Comparison of ENCODE assay signal across 24 mouse cellular contexts in genomic region chr19:36681056-36681455, GRCm38 (mm10). TPM values are rescaled to one million over a fixed set of nuclear protein-coding genes. Genes with fewer than 3 reads are reported as not detected.
DNase-seq lines count a peak whose midpoint lies in the region; ATAC-seq and TF ChIP-seq lines count a peak whose summit lies in the region.
"Had no signal": no experiment of that assay in that cellular context is flagged by ENCODE, and none has a peak within 500 bp of the region (broad histone marks: within the 10 kb centered on the region; RNA-seq: fewer than 3 reads in every experiment).

No protein-coding gene starts in this region.

- H3K4me3 ChIP-seq in embryonic facial prominence, embryonic 14.5 days (ENCODE audit: low read depth, low read length), result no peak overlapping the region
- no peak overlapping the region for H3K4me3 ChIP-seq in embryonic facial prominence, embryonic 10.5 days
- H3K4me3 ChIP-seq in heart, embryonic 13.5 days, result no peak overlapping the region
- no peak overlapping the region for H3K4me3 ChIP-seq in heart, embryonic 11.5 days (ENCODE audit: low read depth, low read length)
- H3K4me3 ChIP-seq in limb, embryonic 13.5 days, result no peak overlapping the region
- no peak overlapping the region for H3K4me3 ChIP-seq in limb, embryonic 10.5 days
- H3K4me3 ChIP-seq in limb, embryonic 14.5 days (replicated peaks; ENCODE audit: low read length), result no peak overlapping the region
- H3K4me3 ChIP-seq: embryonic facial prominence, embryonic 15.5 days; layer of hippocampus, adult 2 months; myocyte had no signal

- H3K4me2 ChIP-seq in embryonic facial prominence, embryonic 14.5 days (ENCODE audit: low read depth, low read length), result no peak overlapping the region
- H3K4me2 ChIP-seq in heart, embryonic 13.5 days, result no peak overlapping the region
- no peak overlapping the region for H3K4me2 ChIP-seq in heart, embryonic 11.5 days
- H3K4me2 ChIP-seq in limb, embryonic 13.5 days (replicated peaks), result no peak overlapping the region
- no peak overlapping the region for H3K4me2 ChIP-seq in limb, embryonic 14.5 days (replicated peaks; ENCODE audit: low read depth, low read length, severe bottlenecking)
- H3K4me2 ChIP-seq: embryonic facial prominence, embryonic 15.5 days had no signal

- no peak for TF ChIP-seq POLR2A in limb, embryonic 14.5 days (IDR thresholded peaks at IDR 0.05; ENCODE audit: borderline replicate concordance, extremely low read depth, insufficient read depth, insufficient read length)

- H3K9me3 ChIP-seq in embryonic facial prominence, embryonic 14.5 days (ENCODE audit: control insufficient read depth, low read length), result no peaks in the 10 kb centered on the region
- H3K9me3 ChIP-seq in embryonic facial prominence, embryonic 10.5 days, result no peaks in the 10 kb centered on the region
- no peaks in the 10 kb centered on the region for H3K9me3 ChIP-seq in heart, embryonic 13.5 days
- H3K9me3 ChIP-seq in heart, embryonic 11.5 days (replicated peaks; ENCODE audit: control insufficient read depth, low read length), result no peaks in the 10 kb centered on the region
- no peaks in the 10 kb centered on the region for H3K9me3 ChIP-seq in limb, embryonic 13.5 days
- H3K9me3 ChIP-seq in limb, embryonic 10.5 days (replicated peaks), result no peaks in the 10 kb centered on the region
- H3K9me3 ChIP-seq in limb, embryonic 14.5 days (ENCODE audit: control insufficient read depth, low read length), result no peaks in the 10 kb centered on the region
- H3K9me3 ChIP-seq: embryonic facial prominence, embryonic 15.5 days had no signal

- no peak overlapping the region for H3K9ac ChIP-seq in embryonic facial prominence, embryonic 14.5 days (ENCODE audit: low read depth, low read length)
- H3K9ac ChIP-seq in heart, embryonic 13.5 days, result peak overlapping the region; percentile 53; the same call in 1 of the 2 replicates
- H3K9ac ChIP-seq in heart, embryonic 11.5 days (ENCODE audit: low read depth, low read length), result no peak overlapping the region
- no peak overlapping the region for H3K9ac ChIP-seq in limb, embryonic 13.5 days
- no peak overlapping the region for H3K9ac ChIP-seq in limb, embryonic 14.5 days (ENCODE audit: low read depth, low read length, severe bottlenecking)
- H3K9ac ChIP-seq: embryonic facial prominence, embryonic 15.5 days; liver, postnatal 0 days had no signal

- no peak for ATAC-seq in embryonic facial prominence, embryonic 14.5 days (ENCODE audit: low read depth)
- ATAC-seq in heart, embryonic 13.5 days (ENCODE audit: extremely low read depth, insufficient number of reproducible peaks, low FRiP score, low TSS enrichment), result no peak
- no peak for ATAC-seq in heart, embryonic 11.5 days (replicated peaks; ENCODE audit: insufficient number of reproducible peaks, low FRiP score, low TSS enrichment)
- no peak for ATAC-seq in limb, embryonic 13.5 days (ENCODE audit: low FRiP score, low read depth)
- ATAC-seq in limb, embryonic 14.5 days (ENCODE audit: low FRiP score, low read depth), result no peak
- ATAC-seq: forebrain, embryonic 16.5 days; hindbrain, postnatal 0 days; liver, postnatal 0 days had no signal

- no peaks in the 10 kb centered on the region for H3K36me3 ChIP-seq in embryonic facial prominence, embryonic 14.5 days (ENCODE audit: control insufficient read depth, insufficient read depth, low read length)
- no peaks in the 10 kb centered on the region for H3K36me3 ChIP-seq in embryonic facial prominence, embryonic 10.5 days (replicated peaks)
- H3K36me3 ChIP-seq in heart, embryonic 13.5 days, result no peaks in the 10 kb centered on the region
- H3K36me3 ChIP-seq in heart, embryonic 11.5 days (ENCODE audit: control insufficient read depth, insufficient read depth, low read length), result no peaks in the 10 kb centered on the region
- H3K36me3 ChIP-seq in limb, embryonic 13.5 days, result no peaks in the 10 kb centered on the region
- no peaks in the 10 kb centered on the region for H3K36me3 ChIP-seq in limb, embryonic 10.5 days
- H3K36me3 ChIP-seq in limb, embryonic 14.5 days (ENCODE audit: control insufficient read depth, insufficient read depth, low read length), result no peaks in the 10 kb centered on the region
- H3K36me3 ChIP-seq: embryonic facial prominence, embryonic 15.5 days had no signal

- H3K4me1 ChIP-seq in embryonic facial prominence, embryonic 14.5 days (ENCODE audit: control insufficient read depth, insufficient read depth, low read length), result peaks cover 17% of the 10 kb centered on the region
- peaks cover 19% of the 10 kb centered on the region for H3K4me1 ChIP-seq in embryonic facial prominence, embryonic 10.5 days
- H3K4me1 ChIP-seq in heart, embryonic 13.5 days, result peaks cover 81% of the 10 kb centered on the region
- peaks cover 39% of the 10 kb centered on the region for H3K4me1 ChIP-seq in heart, embryonic 11.5 days (ENCODE audit: control insufficient read depth, insufficient read depth, low read length)
- H3K4me1 ChIP-seq in limb, embryonic 13.5 days, result peaks cover 28% of the 10 kb centered on the region
- H3K4me1 ChIP-seq in limb, embryonic 10.5 days, result peaks cover 7% of the 10 kb centered on the region
- H3K4me1 ChIP-seq in limb, embryonic 14.5 days (ENCODE audit: control insufficient read depth, insufficient read depth, low read length), result peaks cover 17% of the 10 kb centered on the region

- H3K27me3 ChIP-seq in embryonic facial prominence, embryonic 14.5 days (replicated peaks; ENCODE audit: control insufficient read depth, insufficient read depth, low read length), result no peaks in the 10 kb centered on the region
- H3K27me3 ChIP-seq in embryonic facial prominence, embryonic 10.5 days (replicated peaks; ENCODE audit: low read depth, poor library complexity, severe bottlenecking), result no peaks in the 10 kb centered on the region
- H3K27me3 ChIP-seq in heart, embryonic 13.5 days (replicated peaks), result no peaks in the 10 kb centered on the region
- H3K27me3 ChIP-seq in heart, embryonic 11.5 days (ENCODE audit: control insufficient read depth, insufficient read depth, low read length), result no peaks in the 10 kb centered on the region
- no peaks in the 10 kb centered on the region for H3K27me3 ChIP-seq in limb, embryonic 13.5 days
- no peaks in the 10 kb centered on the region for H3K27me3 ChIP-seq in limb, embryonic 10.5 days (ENCODE audit: low read depth, poor library complexity, severe bottlenecking)
- no peaks in the 10 kb centered on the region for H3K27me3 ChIP-seq in limb, embryonic 14.5 days (ENCODE audit: control insufficient read depth, insufficient read depth, low read length)
- H3K27me3 ChIP-seq: embryonic facial prominence, embryonic 15.5 days had no signal

- WGBS in embryonic facial prominence, embryonic 14.5 days, result 41% methylated on average over 4 of the region's 4 CpGs
- WGBS in embryonic facial prominence, embryonic 10.5 days, result 96% methylated on average over 4 of the region's 4 CpGs
- 37% methylated on average over 4 of the region's 4 CpGs for WGBS in heart, embryonic 13.5 days
- 74% methylated on average over 4 of the region's 4 CpGs for WGBS in heart, embryonic 11.5 days (ENCODE audit: insufficient replicate concordance)
- 58% methylated on average over 4 of the region's 4 CpGs for WGBS in limb, embryonic 13.5 days
- WGBS in limb, embryonic 10.5 days, result 95% methylated on average over 4 of the region's 4 CpGs
- 40% methylated on average over 4 of the region's 4 CpGs for WGBS in limb, embryonic 14.5 days

- no peak overlapping the region for H3K27ac ChIP-seq in embryonic facial prominence, embryonic 14.5 days (replicated peaks; ENCODE audit: low read depth, low read length)
- H3K27ac ChIP-seq in embryonic facial prominence, embryonic 10.5 days (replicated peaks), result no peak overlapping the region
- peak overlapping the region; percentile 89 for H3K27ac ChIP-seq in heart, embryonic 13.5 days (replicated peaks)
- no peak overlapping the region for H3K27ac ChIP-seq in heart, embryonic 11.5 days (ENCODE audit: low read depth, low read length)
- H3K27ac ChIP-seq in limb, embryonic 13.5 days, result peak overlapping the region; percentile 40; the same call in 1 of the 2 replicates
- no peak overlapping the region for H3K27ac ChIP-seq in limb, embryonic 10.5 days
- H3K27ac ChIP-seq in limb, embryonic 14.5 days (replicated peaks; ENCODE audit: low read depth, low read length), result no peak overlapping the region; the same call in 1 of the 2 replicates
- H3K27ac ChIP-seq: embryonic facial prominence, embryonic 15.5 days; hindbrain, postnatal 0 days; layer of hippocampus, adult 2 months had no signal

- peak; percentile 80 for DNase-seq in embryonic facial prominence, embryonic 14.5 days (ENCODE audit: low spot score)
- no peak for DNase-seq in embryonic facial prominence, embryonic 10.5 days (ENCODE audit: low spot score)
- no peak for DNase-seq in limb, embryonic 10.5 days (ENCODE audit: low spot score)
- peak; percentile 72 for DNase-seq in limb, embryonic 14.5 days (ENCODE audit: low spot score)
- DNase-seq in adrenal gland, adult 18-20 months (ENCODE audit: low spot score in 2 of 2), result no peak
- DNase-seq: adrenal gland, postnatal 10 days; cerebellum, adult 11 months; cerebellum, postnatal 10 days; kidney, adult 18-20 months; kidney, postnatal 14 days; layer of hippocampus, postnatal 36 days; liver, postnatal 0 days; midbrain, embryonic 14.5 days; thymus, postnatal 14 days had no signal

RNA-seq across cellular contexts. Expression of gene Ppp1r3c, which starts 55.4 kb away (rescaled TPM):
- 20.9 and 23.7 TPM in 2 replicates for polyA plus RNA-seq in embryonic facial prominence, embryonic 14.5 days (2014; fragmentation: Nextera tagmentation; extraction: Ambion mirVana)
- 1.8 and 2.2 TPM in 2 replicates for polyA plus RNA-seq in embryonic facial prominence, embryonic 10.5 days (2016; fragmentation: Nextera tagmentation; extraction: Ambion mirVana)
- 49.2 and 64.7 TPM in 2 replicates for polyA plus RNA-seq in heart, embryonic 13.5 days (2015; fragmentation: Nextera tagmentation; extraction: Ambion mirVana)
- 58.4 and 72.9 TPM in 2 replicates for polyA plus RNA-seq in heart, embryonic 11.5 days (2014; fragmentation: Nextera tagmentation; extraction: Ambion mirVana)
- 8.9 and 11.4 TPM in 2 replicates for polyA plus RNA-seq in limb, embryonic 13.5 days (2015; fragmentation: Nextera tagmentation; extraction: Ambion mirVana)
- 1.2 and 1.8 TPM in 2 replicates for polyA plus RNA-seq in limb, embryonic 10.5 days (2016; fragmentation: Nextera tagmentation; extraction: Ambion mirVana)
- polyA plus RNA-seq in limb, embryonic 14.5 days (2012; rRNA removed), result 10.5 and 12.6 TPM in 2 replicates
- polyA plus RNA-seq in limb, embryonic 14.5 days (2014; fragmentation: Nextera tagmentation; extraction: Ambion mirVana), result 16.4 and 19.0 TPM in 2 replicates
- 10 to 100 TPM; 38.4 to 74.9 TPM for total RNA-seq in adrenal gland, adult 18-20 months (2021)
- total RNA-seq: hematopoietic stem cell, adult 5-6 weeks; megakaryocyte, adult 5-6 weeks had no signal
- polyA plus RNA-seq: myocyte had no signal

Comparison
In these comparisons a context has a peak if more than half of its experiments do, and no peak if none do; other contexts are left out.
1. DNase-seq: peak in embryonic facial prominence, embryonic 14.5 days (single experiment) and limb, embryonic 14.5 days (single experiment); none in embryonic facial prominence, embryonic 10.5 days (single experiment), limb, embryonic 10.5 days (single experiment) and adrenal gland, adult 18-20 months (0 of 2).
2. H3K27ac ChIP-seq: peak in heart, embryonic 13.5 days (single experiment) and limb, embryonic 13.5 days (single experiment); none in embryonic facial prominence, embryonic 14.5 days (single experiment), embryonic facial prominence, embryonic 10.5 days (single experiment), heart, embryonic 11.5 days (single experiment), limb, embryonic 10.5 days (single experiment) and limb, embryonic 14.5 days (single experiment).